Mouse (Mus musculus) liver, embryonic 11.5 days (tissue): ENCODE measurements around the gene Nans. TPM values are rescaled to one million over a fixed set of nuclear protein-coding genes. Genes with fewer than 3 reads are reported as not detected.

Experiments
- ATAC-seq: fragments of 200-750 bp; cut with Nextera tagmentation; replicated peaks from 2 replicates; pipeline ENCODE4 v1.8.0; 2017; ENCODE audit warnings: moderate number of reproducible peaks, mild to moderate bottlenecking, moderate TSS enrichment, moderate library complexity; ENCODE audit not compliant: low FRiP score
- DNase-seq: peaks from one replicate; pipeline ENCODE4 v3.0.0-alpha.2; 2017; ENCODE audit warnings: low spot score
- H3K27ac ChIP-seq: fragments of 300-500 bp; sonication (generic); 2 replicates; pipeline ENCODE4 v1.5.1; 2014; ENCODE audit warnings: mild to moderate bottlenecking, low read depth, low read length, control low read depth
- H3K27me3 ChIP-seq: fragments of 300-500 bp; sonication (generic); replicated peaks from 2 replicates; pipeline ENCODE4 v1.6.1; 2014; ENCODE audit warnings: low read length, mixed read lengths; ENCODE audit not compliant: control insufficient read depth, insufficient read depth
- H3K36me3 ChIP-seq: fragments of 300-500 bp; sonication (generic); 2 replicates; pipeline ENCODE4 v1.6.1; 2014; ENCODE audit warnings: mild to moderate bottlenecking, low read length, moderate library complexity, mixed read lengths; ENCODE audit not compliant: control insufficient read depth, insufficient read depth
- H3K4me1 ChIP-seq: fragments of 300-500 bp; sonication (generic); replicated peaks from 2 replicates; pipeline ENCODE4 v1.6.1; 2014; ENCODE audit warnings: low read length, mixed read lengths; ENCODE audit not compliant: control insufficient read depth, insufficient read depth
- H3K4me2 ChIP-seq: fragments of 300-500 bp; sonication (generic); 2 replicates; pipeline ENCODE4 v1.6.1; 2014; ENCODE audit warnings: mild to moderate bottlenecking, control low read depth, moderate library complexity
- H3K4me3 ChIP-seq: fragments of 300-500 bp; sonication (generic); 2 replicates; pipeline ENCODE4 v1.5.1; 2014; ENCODE audit warnings: low read depth, low read length, control low read depth
- H3K9ac ChIP-seq: fragments of 300-500 bp; sonication (generic); 2 replicates; pipeline ENCODE4 v1.6.1; 2014; ENCODE audit warnings: low read depth, low read length, control low read depth
- H3K9me3 ChIP-seq: fragments of 300-500 bp; sonication (generic); 2 replicates; pipeline ENCODE4 v1.6.1; 2016; ENCODE audit warnings: low read length, inconsistent platforms, mixed read lengths; ENCODE audit not compliant: control insufficient read depth
- WGBS: fragments of 180-500 bp; shearing (Covaris S2); extraction: QIAGEN DNeasy Blood & Tissue Kit; methylation state at CpG from one replicate; pipeline ENCODE4 v1.1.7; 2014; 5-methylcytosine and 5-hydroxymethylcytosine counted together
- polyA plus RNA-seq: library from polyadenylated mRNA; unstranded; fragments of >200 nt; fragmentation: Nextera tagmentation; extraction: Ambion mirVana; gene quantifications from 2 replicates; pipeline ENCODE4 v1.2.1, GENCODE M21; 2014

The Nans gene
- polyA plus RNA-seq, 1 experiment from 2014 or later: 109 TPM

- Histone ChIP-seq H3K27ac (no peak overlapping the region), H3K9me3 (no peaks in the 10 kb centered on the region), H3K4me3 (peak overlapping the region; percentile 74), H3K36me3 (no peaks in the 10 kb centered on the region), H3K4me1 (peaks cover 25% of the 10 kb centered on the region), H3K27me3 (peaks cover 35% of the 10 kb centered on the region), H3K4me2 (peak overlapping the region; percentile 97), H3K9ac (peak overlapping the region; percentile 31; the same call in 1 of the 2 replicates)
- ATAC-seq: no peak
- 9% methylated on average over 29 of the region's 29 CpGs for WGBS
- DNase-seq: no peak
Measured at GRCm38 (mm10) chr4:46533934-46534720, 45.1 kb downstream of the Nans start.

GRCm38 (mm10) chr4:46535094-46535830, 46.2 kb downstream of the Nans start:
- Histone ChIP-seq H3K9ac (peak overlapping the region; percentile 70), H3K27me3 (peaks cover 35% of the 10 kb centered on the region), H3K27ac (peak overlapping the region; percentile 67), H3K36me3 (no peaks in the 10 kb centered on the region), H3K4me2 (peak overlapping the region; percentile 97), H3K4me3 (peak overlapping the region; percentile 74), H3K4me1 (peaks cover 21% of the 10 kb centered on the region), H3K9me3 (no peaks in the 10 kb centered on the region)
- 0 out of 2 replicates have a peak, but pooled peaks have one; percentile 48 for ATAC-seq
- no peak for DNase-seq
- WGBS: 3% methylated on average over 16 of the region's 16 CpGs

- Histone ChIP-seq H3K9ac (peak within 1 kb of the TSS; percentile 70), H3K4me3 (peak within 1 kb of the TSS; percentile 74), H3K4me1 (peaks cover 21% of the 10 kb centered on the region), H3K27me3 (peaks cover 35% of the 10 kb centered on the region), H3K4me2 (peak within 1 kb of the TSS; percentile 97), H3K9me3 (no peaks in the 10 kb centered on the region), H3K36me3 (no peaks in the 10 kb centered on the region), H3K27ac (peak within 1 kb of the TSS; percentile 67)
- under 1% methylated on average over 46 of the region's 46 CpGs for WGBS
- DNase-seq: peak; percentile 71
- peak; percentile 69 for ATAC-seq
Measured at GRCm38 (mm10) chr4:46535840-46536361, 46.9 kb downstream of the Nans start, which contains the start of gene Trim14. Gene Trim14 (minus strand): TSS chr4:46536141.

- Histone ChIP-seq H3K27ac (no peak overlapping the region), H3K36me3 (no peaks in the 10 kb centered on the region), H3K4me2 (no peak overlapping the region), H3K4me1 (peaks cover 19% of the 10 kb centered on the region), H3K9me3 (no peaks in the 10 kb centered on the region), H3K9ac (no peak overlapping the region), H3K27me3 (peaks cover 30% of the 10 kb centered on the region), H3K4me3 (no peak overlapping the region)
- ATAC-seq (no peak), DNase-seq (no peak)
- WGBS: 67% methylated on average over 9 of the region's 9 CpGs
Measured at GRCm38 (mm10) chr4:46539167-46539566, 50.1 kb downstream of the Nans start.

- H3K36me3 ChIP-seq: no peaks in the 10 kb centered on the region
- ATAC-seq (no peak), DNase-seq (no peak)
- no peak overlapping the region for H3K9ac ChIP-seq
- 54% methylated on average over 9 of the region's 9 CpGs for WGBS
- no peak overlapping the region for H3K4me2 ChIP-seq
- no peaks in the 10 kb centered on the region for H3K9me3 ChIP-seq
- H3K4me1 ChIP-seq: peaks cover under 1% of the 10 kb centered on the region
- no peak overlapping the region for H3K4me3 ChIP-seq
- H3K27me3 ChIP-seq: peaks cover 5% of the 10 kb centered on the region; the same call in 1 of the 2 replicates
- no peak overlapping the region for H3K27ac ChIP-seq
Measured at GRCm38 (mm10) chr4:46541707-46542106, 52.7 kb downstream of the Nans start.

GRCm38 (mm10) chr4:46543366-46544050, 54.5 kb downstream of the Nans start:
- Histone ChIP-seq H3K4me1 (no peaks in the 10 kb centered on the region; the same call in 1 of the 2 replicates), H3K36me3 (no peaks in the 10 kb centered on the region), H3K9me3 (no peaks in the 10 kb centered on the region), H3K4me3 (no peak overlapping the region), H3K27ac (no peak overlapping the region), H3K27me3 (no peaks in the 10 kb centered on the region), H3K9ac (no peak overlapping the region), H3K4me2 (no peak overlapping the region)
- 89% methylated on average over 13 of the region's 13 CpGs for WGBS
- DNase-seq (no peak), ATAC-seq (no peak)

- Histone ChIP-seq H3K27ac (no peak overlapping the region), H3K4me1 (no peaks in the 10 kb centered on the region), H3K9ac (no peak overlapping the region), H3K27me3 (no peaks in the 10 kb centered on the region), H3K9me3 (no peaks in the 10 kb centered on the region), H3K4me3 (no peak overlapping the region), H3K4me2 (no peak overlapping the region), H3K36me3 (no peaks in the 10 kb centered on the region)
- no peak for ATAC-seq
- 13% methylated on average over 1 of the region's 1 CpGs for WGBS
- no peak for DNase-seq
Measured at GRCm38 (mm10) chr4:46544313-46544712, 55.3 kb downstream of the Nans start.

- Histone ChIP-seq H3K27me3 (no peaks in the 10 kb centered on the region), H3K36me3 (no peaks in the 10 kb centered on the region), H3K4me2 (no peak overlapping the region), H3K27ac (no peak overlapping the region), H3K4me3 (no peak overlapping the region), H3K4me1 (no peaks in the 10 kb centered on the region), H3K9ac (no peak overlapping the region), H3K9me3 (no peaks in the 10 kb centered on the region)
- WGBS: 51% methylated on average over 9 of the region's 9 CpGs
- ATAC-seq: no peak
- DNase-seq: no peak
Measured at GRCm38 (mm10) chr4:46545498-46545897, 56.5 kb downstream of the Nans start.
